Mouse (Mus musculus) erythroblast, embryonic 14.5 days (primary cell): ENCODE data around the gene Mbtd1.

Experiments used
- GATA1 ChIP-seq: IDR thresholded peaks from 2 replicates; pipeline ENCODE4 v1.6.1; 2012; ENCODE audit warnings: low read length, inconsistent platforms, mixed read lengths
- TAL1 ChIP-seq: IDR thresholded peaks from 3 replicates; pipeline ENCODE4 v1.6.1; 2012; ENCODE audit warnings: low read length, inconsistent platforms, mixed read lengths

DNA sequence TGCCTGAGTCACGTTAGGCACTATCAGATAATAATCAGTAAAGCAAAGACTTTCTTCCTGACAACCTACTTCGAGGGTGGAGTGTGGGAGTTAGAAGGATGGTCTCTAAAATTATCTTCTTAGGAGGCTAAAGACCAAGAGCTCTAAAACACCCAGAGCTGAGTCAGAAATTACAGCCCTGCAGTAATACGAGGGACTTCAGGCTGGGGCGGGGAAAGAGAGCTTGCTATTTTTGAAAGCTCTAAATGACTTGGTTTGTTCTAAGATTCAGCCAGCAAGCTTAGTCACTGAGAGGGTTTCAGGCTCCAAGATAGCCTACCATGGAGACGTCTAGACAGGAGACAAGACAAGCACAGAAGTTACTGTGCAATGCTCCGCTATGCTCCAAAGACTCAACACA lies 79.7 kb downstream of the Mbtd1 start:
- no peak for TF ChIP-seq TAL1
- TF ChIP-seq GATA1: no peak
